Mouse (Mus musculus): ENCODE data around the gene Sat1. TPM values are rescaled to one million over a fixed set of nuclear protein-coding genes. Genes with fewer than 3 reads are reported as not detected.

The Sat1 gene
- polyA plus RNA-seq, 1 experiment from 2014 or later, result 206 TPM

DNA sequence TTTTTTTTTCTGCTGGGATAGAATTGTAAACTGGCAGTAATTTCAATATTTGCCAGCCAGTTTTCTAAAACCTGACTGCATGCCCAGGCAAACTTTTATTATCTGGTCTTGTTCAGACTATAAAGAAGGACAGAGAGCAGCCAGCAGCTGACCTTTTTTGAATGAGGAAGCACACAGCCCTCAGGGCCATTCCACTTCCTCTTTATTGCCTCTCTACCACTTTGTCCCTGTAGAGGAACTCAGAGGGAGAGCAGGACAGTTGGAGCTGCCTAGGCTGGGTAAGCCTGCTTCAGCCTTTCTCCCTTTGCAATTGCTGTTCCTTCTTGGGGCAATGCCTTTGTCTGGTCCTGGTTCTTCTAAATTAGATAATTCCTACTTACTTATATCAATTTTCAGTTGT is 43.9 kb downstream of the Sat1 start:
- H3K4me2 ChIP-seq (replicated peaks; ENCODE audit: low read depth), result no peak overlapping the region
- H3K9ac ChIP-seq (ENCODE audit: low read length), result no peak overlapping the region
- H3K4me3 ChIP-seq (ENCODE audit: low read depth, low read length), result no peak overlapping the region
- H3K9me3 ChIP-seq (ENCODE audit: control insufficient read depth, low read length), result no peaks in the 10 kb centered on the region
- TF ChIP-seq CTCF (IDR thresholded peaks at IDR 0.05; ENCODE audit: low read depth), result no peak
- no peak for TF ChIP-seq EP300 (optimal IDR thresholded peaks at IDR 0.05)
- H3K27ac ChIP-seq (replicated peaks), result no peak overlapping the region
- H3K36me3 ChIP-seq (ENCODE audit: control insufficient read depth, insufficient read depth, low read length), result no peaks in the 10 kb centered on the region
- ATAC-seq (ENCODE audit: low FRiP score, low TSS enrichment) (no peak), DNase-seq (ENCODE audit: low spot score) (no peak)
- H3K4me1 ChIP-seq (replicated peaks; ENCODE audit: control insufficient read depth, insufficient read depth), result no peaks in the 10 kb centered on the region
- H3K27me3 ChIP-seq (ENCODE audit: control insufficient read depth, insufficient read depth, low read length), result no peaks in the 10 kb centered on the region

DNA sequence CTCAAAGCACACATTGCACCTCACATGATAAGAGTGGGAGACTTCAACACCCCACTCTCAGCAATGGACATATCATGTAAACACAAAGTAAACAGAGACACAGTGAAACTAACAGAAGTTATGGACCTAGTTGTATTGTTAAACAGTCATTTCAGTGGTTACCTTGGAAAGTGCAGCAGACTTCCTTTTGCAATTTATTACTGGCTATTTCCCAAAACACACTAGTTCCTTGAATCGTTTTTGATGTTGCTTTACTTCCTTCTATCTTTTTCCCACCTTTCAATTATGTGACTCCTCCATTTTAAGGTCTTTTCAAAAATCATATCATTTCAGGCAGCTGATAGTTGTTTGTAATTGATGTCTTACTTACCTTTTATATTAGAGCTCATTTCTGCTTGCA is 44.5 kb downstream of the Sat1 start:
- ATAC-seq (ENCODE audit: low FRiP score, low TSS enrichment) (no peak), DNase-seq (ENCODE audit: low spot score) (no peak)
- Histone ChIP-seq H3K9ac (ENCODE audit: low read length) (no peak overlapping the region), H3K4me2 (replicated peaks; ENCODE audit: low read depth) (no peak overlapping the region), H3K27me3 (ENCODE audit: control insufficient read depth, insufficient read depth, low read length) (no peaks in the 10 kb centered on the region), H3K27ac (replicated peaks) (no peak overlapping the region), H3K9me3 (ENCODE audit: control insufficient read depth, low read length) (no peaks in the 10 kb centered on the region), H3K36me3 (ENCODE audit: control insufficient read depth, insufficient read depth, low read length) (no peaks in the 10 kb centered on the region), H3K4me1 (replicated peaks; ENCODE audit: control insufficient read depth, insufficient read depth) (no peaks in the 10 kb centered on the region), H3K4me3 (ENCODE audit: low read depth, low read length) (no peak overlapping the region)
- WGBS, result 50% methylated on average over 1 of the region's 1 CpGs
- TF ChIP-seq EP300 (optimal IDR thresholded peaks at IDR 0.05), result no peak
- TF ChIP-seq CTCF (IDR thresholded peaks at IDR 0.05; ENCODE audit: low read depth), result no peak

DNA sequence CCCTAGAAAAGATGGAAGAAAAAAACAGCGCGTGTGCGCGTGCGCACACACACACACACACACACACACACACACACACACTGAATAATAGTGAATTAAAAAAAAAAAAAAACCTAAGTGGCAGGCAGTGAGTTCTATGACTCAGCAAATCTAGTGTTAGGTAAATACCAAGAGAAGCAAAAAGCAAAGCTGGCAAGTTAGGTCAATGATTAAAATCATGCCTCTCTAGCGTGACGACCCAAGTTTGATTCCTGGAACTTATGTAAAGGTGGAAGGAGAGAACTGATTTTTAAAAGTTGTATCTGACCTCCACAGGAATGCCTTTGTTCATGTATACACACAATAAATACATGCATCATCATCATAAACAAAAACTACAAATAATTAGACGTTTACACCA is 46.4 kb downstream of the Sat1 start:
- whole genome bisulfite sequencing, result 87% methylated on average over 8 of the region's 8 CpGs
- ATAC-seq (ENCODE audit: low FRiP score, low TSS enrichment), result no peak
- H3K4me3 ChIP-seq (ENCODE audit: low read depth, low read length), result no peak overlapping the region

DNA sequence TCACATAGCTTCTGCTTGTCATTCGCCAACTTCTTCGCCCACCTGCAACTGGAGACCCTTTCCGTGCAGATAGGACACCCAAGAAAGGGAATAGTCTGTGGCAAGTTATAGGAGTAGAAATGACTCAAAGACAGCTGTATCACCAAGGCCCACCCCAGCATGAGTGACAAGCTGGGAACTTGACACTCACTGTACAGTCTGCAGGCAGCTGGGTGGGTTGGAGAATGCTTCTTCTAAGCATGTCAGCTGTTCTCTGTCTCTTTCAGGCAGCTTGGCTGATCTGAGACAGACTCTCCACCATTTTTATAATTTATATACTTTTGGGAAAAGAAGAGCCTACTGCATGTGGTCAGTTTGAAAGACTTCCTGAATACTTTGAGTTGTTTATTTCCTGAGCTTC is 48.6 kb downstream of the Sat1 start:
- Histone ChIP-seq H3K4me3 (ENCODE audit: low read depth, low read length) (no peak overlapping the region), H3K36me3 (ENCODE audit: control insufficient read depth, insufficient read depth, low read length) (no peaks in the 10 kb centered on the region), H3K27ac (replicated peaks) (no peak overlapping the region), H3K9ac (ENCODE audit: low read length) (no peak overlapping the region), H3K27me3 (ENCODE audit: control insufficient read depth, insufficient read depth, low read length) (no peaks in the 10 kb centered on the region), H3K4me1 (replicated peaks; ENCODE audit: control insufficient read depth, insufficient read depth) (no peaks in the 10 kb centered on the region), H3K9me3 (ENCODE audit: control insufficient read depth, low read length) (no peaks in the 10 kb centered on the region), H3K4me2 (replicated peaks; ENCODE audit: low read depth) (no peak overlapping the region)
- DNase-seq (ENCODE audit: low spot score), result no peak
- no peak for ATAC-seq (ENCODE audit: low FRiP score, low TSS enrichment)
- 92% methylated on average over 3 of the region's 3 CpGs for WGBS
- TF ChIP-seq CTCF (IDR thresholded peaks at IDR 0.05; ENCODE audit: low read depth) (no peak), EP300 (optimal IDR thresholded peaks at IDR 0.05) (no peak)

More for the DNA sequence above, 46.4 kb downstream of the Sat1 start:
- Histone ChIP-seq H3K36me3 (ENCODE audit: control insufficient read depth, insufficient read depth, low read length) (no peaks in the 10 kb centered on the region), H3K4me2 (replicated peaks; ENCODE audit: low read depth) (no peak overlapping the region), H3K4me1 (replicated peaks; ENCODE audit: control insufficient read depth, insufficient read depth) (no peaks in the 10 kb centered on the region), H3K27me3 (ENCODE audit: control insufficient read depth, insufficient read depth, low read length) (no peaks in the 10 kb centered on the region), H3K27ac (replicated peaks) (no peak overlapping the region), H3K9ac (ENCODE audit: low read length) (no peak overlapping the region), H3K9me3 (ENCODE audit: control insufficient read depth, low read length) (no peaks in the 10 kb centered on the region)
- no peak for DNase-seq (ENCODE audit: low spot score)
- TF ChIP-seq CTCF (IDR thresholded peaks at IDR 0.05; ENCODE audit: low read depth) (no peak), EP300 (optimal IDR thresholded peaks at IDR 0.05) (no peak)

DNA sequence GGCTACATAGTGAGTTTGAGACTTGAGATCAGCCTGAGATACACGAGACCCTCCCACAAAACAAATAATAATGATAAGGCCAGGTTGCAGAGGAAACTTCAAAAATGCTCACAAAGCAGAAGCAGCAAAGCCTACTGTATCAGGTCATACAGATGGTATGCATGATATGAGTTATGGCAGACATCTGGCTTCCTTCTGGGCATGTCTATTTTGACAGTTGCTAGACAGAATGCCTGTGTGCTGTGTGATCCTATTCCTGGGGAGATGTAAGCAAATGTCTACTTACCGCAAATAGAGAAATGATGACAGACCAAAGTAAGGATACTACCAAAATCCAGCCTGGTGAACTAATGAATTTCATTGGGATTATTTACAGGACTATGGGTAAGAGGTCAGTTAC is 49.9 kb downstream of the Sat1 start:
- ATAC-seq (ENCODE audit: low FRiP score, low TSS enrichment), result no peak
- Histone ChIP-seq H3K4me2 (replicated peaks; ENCODE audit: low read depth) (no peak overlapping the region), H3K36me3 (ENCODE audit: control insufficient read depth, insufficient read depth, low read length) (no peaks in the 10 kb centered on the region), H3K4me1 (replicated peaks; ENCODE audit: control insufficient read depth, insufficient read depth) (no peaks in the 10 kb centered on the region), H3K4me3 (ENCODE audit: low read depth, low read length) (no peak overlapping the region), H3K9me3 (ENCODE audit: control insufficient read depth, low read length) (no peaks in the 10 kb centered on the region), H3K27ac (replicated peaks) (no peak overlapping the region), H3K9ac (ENCODE audit: low read length) (no peak overlapping the region), H3K27me3 (ENCODE audit: control insufficient read depth, insufficient read depth, low read length) (no peaks in the 10 kb centered on the region)
- WGBS, result 66% methylated on average over 2 of the region's 2 CpGs
- no peak for DNase-seq (ENCODE audit: low spot score)
- TF ChIP-seq CTCF (IDR thresholded peaks at IDR 0.05; ENCODE audit: low read depth) (no peak), EP300 (optimal IDR thresholded peaks at IDR 0.05) (no peak)

DNA sequence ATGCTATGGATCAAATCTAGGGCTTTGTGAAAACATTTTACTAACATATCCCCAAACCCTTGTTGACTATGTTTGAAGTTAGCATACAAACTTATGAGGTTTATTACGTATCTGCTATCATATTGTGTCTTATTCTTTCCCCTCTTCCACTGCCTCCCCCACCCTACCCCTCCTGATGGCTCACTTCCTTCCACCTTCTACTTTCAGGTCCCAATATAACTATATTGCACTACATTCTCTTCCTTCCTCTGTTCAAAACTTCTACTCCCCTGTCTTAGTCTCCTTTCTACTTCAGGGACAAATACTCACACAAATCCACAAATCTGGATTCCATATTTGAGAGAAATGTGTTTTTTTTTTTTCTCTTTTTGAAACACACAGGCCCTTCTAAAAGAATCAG is 52.7 kb downstream of the Sat1 start:
- Histone ChIP-seq H3K4me2 (replicated peaks; ENCODE audit: low read depth) (no peak overlapping the region), H3K9ac (ENCODE audit: low read length) (no peak overlapping the region), H3K36me3 (ENCODE audit: control insufficient read depth, insufficient read depth, low read length) (no peaks in the 10 kb centered on the region), H3K4me3 (ENCODE audit: low read depth, low read length) (no peak overlapping the region), H3K9me3 (ENCODE audit: control insufficient read depth, low read length) (no peaks in the 10 kb centered on the region), H3K4me1 (replicated peaks; ENCODE audit: control insufficient read depth, insufficient read depth) (no peaks in the 10 kb centered on the region), H3K27me3 (ENCODE audit: control insufficient read depth, insufficient read depth, low read length) (no peaks in the 10 kb centered on the region), H3K27ac (replicated peaks) (no peak overlapping the region)
- TF ChIP-seq CTCF (IDR thresholded peaks at IDR 0.05; ENCODE audit: low read depth) (no peak), EP300 (optimal IDR thresholded peaks at IDR 0.05) (no peak)
- DNase-seq (ENCODE audit: low spot score) (no peak), ATAC-seq (ENCODE audit: low FRiP score, low TSS enrichment) (no peak)
- 71% methylated on average over 1 of the region's 1 CpGs for whole genome bisulfite sequencing

Other genes starting within 250 kb of the Sat1 start
- gene Magea8, start 220.6 kb downstream of the Sat1 start, polyA plus RNA-seq (2015; fragmentation: Nextera tagmentation; extraction: Ambion mirVana), result not detected in 2 replicates
- not detected in 2 replicates for gene Magea5, start 153.3 kb downstream of the Sat1 start, polyA plus RNA-seq (2015; fragmentation: Nextera tagmentation; extraction: Ambion mirVana)
- not detected in 2 replicates for gene Magea1, start 126.7 kb downstream of the Sat1 start, polyA plus RNA-seq (2015; fragmentation: Nextera tagmentation; extraction: Ambion mirVana)
- gene Magea2, start 122.8 kb downstream of the Sat1 start, polyA plus RNA-seq (2015; fragmentation: Nextera tagmentation; extraction: Ambion mirVana), result not detected in 2 replicates
- not detected in 2 replicates for gene Cldn34b2, start 88.0 kb downstream of the Sat1 start, polyA plus RNA-seq (2015; fragmentation: Nextera tagmentation; extraction: Ambion mirVana)
- gene Acot9, start 46.0 kb upstream of the Sat1 start, polyA plus RNA-seq (2015; fragmentation: Nextera tagmentation; extraction: Ambion mirVana), result 32.8 and 34.3 TPM in 2 replicates
- 200 and 213 TPM in 2 replicates for gene Prdx4, start 124.3 kb upstream of the Sat1 start, polyA plus RNA-seq (2015; fragmentation: Nextera tagmentation; extraction: Ambion mirVana)